Mouse (Mus musculus): ENCODE measurements around the gene Olfr66. TPM values are rescaled to one million over a fixed set of nuclear protein-coding genes. Genes with fewer than 3 reads are reported as not detected.

The Olfr66 gene
- not detected in 2 replicates for polyA plus RNA-seq (2016; fragmentation: Nextera tagmentation; extraction: Ambion mirVana)

GRCm38 (mm10) chr7:103886152-103886551 is at the start of gene Olfr66:
Gene Olfr66, minus strand, starts transcription at chr7:103886252.
- no peaks in the 10 kb centered on the region for H3K27me3 ChIP-seq (ENCODE audit: poor library complexity, severe bottlenecking)
- H3K4me3 ChIP-seq = no peak within 1 kb of the TSS
- H3K4me1 ChIP-seq = no peaks in the 10 kb centered on the region
- no peak within 1 kb of the TSS for H3K27ac ChIP-seq
- DNase-seq (ENCODE audit: extremely low spot score, low spot score) = no peak
- H3K36me3 ChIP-seq (replicated peaks) = no peaks in the 10 kb centered on the region
- H3K9me3 ChIP-seq = no peaks in the 10 kb centered on the region

- Histone ChIP-seq H3K27me3 (ENCODE audit: poor library complexity, severe bottlenecking) (no peaks in the 10 kb centered on the region), H3K27ac (no peak within 1 kb of the TSS), H3K9me3 (no peaks in the 10 kb centered on the region; the same call in 1 of the 2 replicates), H3K4me3 (no peak within 1 kb of the TSS), H3K36me3 (replicated peaks) (no peaks in the 10 kb centered on the region), H3K4me1 (no peaks in the 10 kb centered on the region)
- no peak for DNase-seq (ENCODE audit: extremely low spot score, low spot score)
- WGBS = 87% methylated on average over 2 of the region's 2 CpGs
Observed at GRCm38 (mm10) chr7:103934264-103934663, 48.2 kb upstream of the Olfr66 start, which contains the start of gene Olfr632. Gene Olfr632, plus strand, starts transcription at chr7:103934347.

GRCm38 (mm10) chr7:103928525-103928924 is 42.5 kb upstream of the Olfr66 start, which contains the start of gene Olfr631:
Gene Olfr631, plus strand, starts transcription at chr7:103928825.
- Histone ChIP-seq H3K36me3 (replicated peaks) (no peaks in the 10 kb centered on the region), H3K27ac (no peak within 1 kb of the TSS), H3K4me1 (no peaks in the 10 kb centered on the region), H3K9me3 (no peaks in the 10 kb centered on the region), H3K27me3 (ENCODE audit: poor library complexity, severe bottlenecking) (no peaks in the 10 kb centered on the region), H3K4me3 (no peak within 1 kb of the TSS)
- DNase-seq (ENCODE audit: extremely low spot score, low spot score) = no peak

GRCm38 (mm10) chr7:103915338-103915737 is 29.3 kb upstream of the Olfr66 start:
- no peak for DNase-seq (ENCODE audit: extremely low spot score, low spot score)
- H3K4me3 ChIP-seq = no peak overlapping the region
- H3K27ac ChIP-seq = no peak overlapping the region
- H3K36me3 ChIP-seq (replicated peaks) = no peaks in the 10 kb centered on the region
- no peaks in the 10 kb centered on the region for H3K4me1 ChIP-seq
- H3K9me3 ChIP-seq = no peaks in the 10 kb centered on the region
- H3K27me3 ChIP-seq (ENCODE audit: poor library complexity, severe bottlenecking) = no peaks in the 10 kb centered on the region

GRCm38 (mm10) chr7:103912969-103913511 is 27.0 kb upstream of the Olfr66 start:
- Histone ChIP-seq H3K4me1 (no peaks in the 10 kb centered on the region), H3K36me3 (replicated peaks) (no peaks in the 10 kb centered on the region), H3K9me3 (no peaks in the 10 kb centered on the region), H3K27ac (no peak overlapping the region), H3K4me3 (no peak overlapping the region), H3K27me3 (ENCODE audit: poor library complexity, severe bottlenecking) (no peaks in the 10 kb centered on the region)
- DNase-seq (ENCODE audit: extremely low spot score, low spot score) = no peak
- 44% methylated on average over 8 of the region's 8 CpGs for WGBS

- 68% methylated on average over 3 of the region's 3 CpGs for WGBS
- Histone ChIP-seq H3K4me3 (no peak overlapping the region), H3K4me1 (no peaks in the 10 kb centered on the region), H3K27me3 (ENCODE audit: poor library complexity, severe bottlenecking) (no peaks in the 10 kb centered on the region), H3K36me3 (replicated peaks) (no peaks in the 10 kb centered on the region), H3K9me3 (no peaks in the 10 kb centered on the region), H3K27ac (0 out of 2 replicates have a peak overlapping the region, but pooled peaks have one; percentile 44)
- no peak for DNase-seq (ENCODE audit: extremely low spot score, low spot score)
Observed at GRCm38 (mm10) chr7:103910047-103910446, 24.0 kb upstream of the Olfr66 start.

- no peak within 1 kb of the TSS for H3K4me3 ChIP-seq
- H3K27me3 ChIP-seq (ENCODE audit: poor library complexity, severe bottlenecking) = no peaks in the 10 kb centered on the region
- 91% methylated on average over 2 of the region's 2 CpGs for WGBS
- no peaks in the 10 kb centered on the region for H3K9me3 ChIP-seq
- H3K36me3 ChIP-seq (replicated peaks) = no peaks in the 10 kb centered on the region
- H3K27ac ChIP-seq = no peak within 1 kb of the TSS
- DNase-seq (ENCODE audit: extremely low spot score, low spot score) = no peak
- H3K4me1 ChIP-seq = no peaks in the 10 kb centered on the region
Observed at GRCm38 (mm10) chr7:103903187-103903586, 17.1 kb upstream of the Olfr66 start, which contains the start of gene Olfr65. Gene Olfr65, plus strand, starts transcription at chr7:103903487.

- H3K36me3 ChIP-seq (replicated peaks) = no peaks in the 10 kb centered on the region
- H3K27ac ChIP-seq = no peak within 1 kb of the TSS
- DNase-seq (ENCODE audit: extremely low spot score, low spot score) = no peak
- H3K4me1 ChIP-seq = no peaks in the 10 kb centered on the region
- no peaks in the 10 kb centered on the region for H3K9me3 ChIP-seq
- WGBS = 83% methylated on average over 1 of the region's 1 CpGs
- no peaks in the 10 kb centered on the region for H3K27me3 ChIP-seq (ENCODE audit: poor library complexity, severe bottlenecking)
- no peak within 1 kb of the TSS for H3K4me3 ChIP-seq
Observed at GRCm38 (mm10) chr7:103894385-103894784, 8.3 kb upstream of the Olfr66 start, which contains the start of gene Olfr64. Gene Olfr64, minus strand, starts transcription at chr7:103894485.

GRCm38 (mm10) chr7:103877093-103877492 is 9.0 kb downstream of the Olfr66 start:
- H3K4me3 ChIP-seq = no peak overlapping the region
- no peak overlapping the region for H3K27ac ChIP-seq
- H3K9me3 ChIP-seq = no peaks in the 10 kb centered on the region
- no peaks in the 10 kb centered on the region for H3K27me3 ChIP-seq (ENCODE audit: poor library complexity, severe bottlenecking)
- WGBS = 89% methylated on average over 2 of the region's 2 CpGs
- no peaks in the 10 kb centered on the region for H3K36me3 ChIP-seq (replicated peaks)
- DNase-seq (ENCODE audit: extremely low spot score, low spot score) = no peak
- H3K4me1 ChIP-seq = no peaks in the 10 kb centered on the region

- no peak overlapping the region for H3K27ac ChIP-seq
- H3K9me3 ChIP-seq = no peaks in the 10 kb centered on the region
- WGBS = 60% methylated on average over 5 of the region's 5 CpGs
- H3K27me3 ChIP-seq (ENCODE audit: poor library complexity, severe bottlenecking) = no peaks in the 10 kb centered on the region
- no peaks in the 10 kb centered on the region for H3K4me1 ChIP-seq
- no peak overlapping the region for H3K4me3 ChIP-seq
- no peak for DNase-seq (ENCODE audit: extremely low spot score, low spot score)
- no peaks in the 10 kb centered on the region for H3K36me3 ChIP-seq (replicated peaks)
Observed at GRCm38 (mm10) chr7:103874451-103874850, 11.6 kb downstream of the Olfr66 start.

- 12% methylated on average over 1 of the region's 1 CpGs for whole genome bisulfite sequencing
- Histone ChIP-seq H3K36me3 (replicated peaks) (no peaks in the 10 kb centered on the region), H3K27me3 (ENCODE audit: poor library complexity, severe bottlenecking) (no peaks in the 10 kb centered on the region), H3K4me1 (no peaks in the 10 kb centered on the region), H3K9me3 (no peaks in the 10 kb centered on the region), H3K27ac (no peak overlapping the region), H3K4me3 (no peak overlapping the region)
- no peak for DNase-seq (ENCODE audit: extremely low spot score, low spot score)
Observed at GRCm38 (mm10) chr7:103873064-103873463, 13.0 kb downstream of the Olfr66 start.

GRCm38 (mm10) chr7:103870667-103871066 is 15.4 kb downstream of the Olfr66 start:
- Histone ChIP-seq H3K4me3 (no peak overlapping the region), H3K36me3 (replicated peaks) (no peaks in the 10 kb centered on the region), H3K27ac (no peak overlapping the region), H3K9me3 (no peaks in the 10 kb centered on the region), H3K27me3 (ENCODE audit: poor library complexity, severe bottlenecking) (no peaks in the 10 kb centered on the region), H3K4me1 (no peaks in the 10 kb centered on the region)
- no peak for DNase-seq (ENCODE audit: extremely low spot score, low spot score)

- Histone ChIP-seq H3K27me3 (ENCODE audit: poor library complexity, severe bottlenecking) (no peaks in the 10 kb centered on the region), H3K27ac (no peak overlapping the region), H3K36me3 (replicated peaks) (no peaks in the 10 kb centered on the region), H3K9me3 (no peaks in the 10 kb centered on the region), H3K4me1 (no peaks in the 10 kb centered on the region), H3K4me3 (no peak overlapping the region)
- no peak for DNase-seq (ENCODE audit: extremely low spot score, low spot score)
Observed at GRCm38 (mm10) chr7:103865716-103866115, 20.3 kb downstream of the Olfr66 start.

- Histone ChIP-seq H3K4me1 (no peaks in the 10 kb centered on the region), H3K27ac (no peak overlapping the region; the same call in 1 of the 2 replicates), H3K27me3 (ENCODE audit: poor library complexity, severe bottlenecking) (no peaks in the 10 kb centered on the region), H3K4me3 (no peak overlapping the region), H3K9me3 (no peaks in the 10 kb centered on the region), H3K36me3 (replicated peaks) (no peaks in the 10 kb centered on the region)
- WGBS = 89% methylated on average over 3 of the region's 3 CpGs
- no peak for DNase-seq (ENCODE audit: extremely low spot score, low spot score)
Observed at GRCm38 (mm10) chr7:103861531-103861930, 24.5 kb downstream of the Olfr66 start.

Data from forebrain, embryonic 10.5 days (tissue).